ENCODE assay signal across 8 mouse cellular contexts in the genomic region with DNA sequence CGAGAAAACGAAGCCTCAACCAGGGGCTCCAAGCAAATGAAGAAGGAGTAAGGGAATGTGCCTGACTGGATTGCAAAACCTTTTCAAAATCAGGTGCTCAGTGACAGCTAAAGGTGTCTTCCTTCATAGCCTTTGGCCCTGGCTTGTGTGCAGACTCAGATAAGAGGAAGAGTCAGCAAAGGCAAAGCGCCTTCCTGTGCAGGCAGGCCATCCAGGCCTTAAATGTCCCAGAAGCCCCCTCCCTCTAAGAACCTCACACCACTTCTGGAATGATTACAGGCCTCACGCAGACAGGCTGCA. TPM values are rescaled to one million over a fixed set of nuclear protein-coding genes. Genes with fewer than 3 reads are reported as not detected.
DNase-seq lines count a peak whose midpoint lies in the region; ATAC-seq and TF ChIP-seq lines count a peak whose summit lies in the region.

No protein-coding gene starts in this region.

- WGBS in heart, embryonic 10.5 days: 9% methylated on average over 4 of the region's 4 CpGs
- WGBS in liver, adult 2 months: 3% methylated on average over 4 of the region's 4 CpGs
- WGBS in stomach, embryonic 14.5 days: 5% methylated on average over 4 of the region's 4 CpGs

- TF ChIP-seq POLR2A in liver, adult 2 months (IDR thresholded peaks at IDR 0.05; ENCODE audit: extremely low read depth, insufficient read depth, low read length): no peak

- peak; percentile 30 for ATAC-seq in CD4-positive, CD25-positive, alpha-beta regulatory T cell, adult 4 months
- ATAC-seq in erythroid progenitor cell, adult 5-6 weeks (replicated peaks; ENCODE audit: low FRiP score, poor library complexity, severe bottlenecking): peak; percentile 65
- ATAC-seq in stomach, embryonic 14.5 days (ENCODE audit: insufficient number of reproducible peaks, insufficient read depth, low FRiP score, low read depth): no peak

- H3K4me3 ChIP-seq in heart, embryonic 10.5 days: peak overlapping the region; percentile 80
- peak overlapping the region; percentile 89 for H3K4me3 ChIP-seq in liver, adult 2 months (ENCODE audit: insufficient read depth, low read depth, low read length)
- peak overlapping the region; percentile 78 for H3K4me3 ChIP-seq in stomach, embryonic 14.5 days (ENCODE audit: low read depth, low read length)

- H3K9ac ChIP-seq in liver, adult 2 months (ENCODE audit: low read depth, low read length): peak overlapping the region; percentile 88
- H3K9ac ChIP-seq in stomach, embryonic 14.5 days (replicated peaks; ENCODE audit: low read depth, low read length): peak overlapping the region; percentile 66

- H3K9me3 ChIP-seq in heart, embryonic 10.5 days: no peaks in the 10 kb centered on the region
- H3K9me3 ChIP-seq in stomach, embryonic 14.5 days (ENCODE audit: control insufficient read depth, low read depth, low read length): no peaks in the 10 kb centered on the region

- DNase-seq in heart, embryonic 10.5 days (ENCODE audit: low spot score): peak; percentile 80
- DNase-seq in heart, adult 9 months (ENCODE audit: low spot score in 2 of 2): no peak
- DNase-seq in liver, adult 2 months (ENCODE audit: extremely low read depth, low read depth, low spot score): peak; percentile 75
- DNase-seq in urinary bladder, postnatal 36 days (ENCODE audit: low spot score in 2 of 2): no peak
- no peak for DNase-seq in right cerebral cortex, postnatal 10 days (ENCODE audit: low spot score in 2 of 2)

- no peaks in the 10 kb centered on the region for H3K36me3 ChIP-seq in heart, embryonic 10.5 days
- no peaks in the 10 kb centered on the region for H3K36me3 ChIP-seq in liver, adult 2 months (ENCODE audit: control insufficient read depth, insufficient read depth, low read length)
- no peaks in the 10 kb centered on the region for H3K36me3 ChIP-seq in stomach, embryonic 14.5 days (ENCODE audit: control insufficient read depth, insufficient read depth, low read length)

- H3K4me2 ChIP-seq in stomach, embryonic 14.5 days (replicated peaks; ENCODE audit: low read depth, low read length): peak overlapping the region; percentile 76

- H3K79me2 ChIP-seq in liver, adult 2 months (ENCODE audit: control insufficient read depth, insufficient read depth, low read length): peaks cover 13% of the 10 kb centered on the region; the same call in 1 of the 2 replicates

- peak overlapping the region; percentile 95 for H3K27ac ChIP-seq in heart, embryonic 10.5 days
- peak overlapping the region; percentile 59 for H3K27ac ChIP-seq in liver, adult 2 months (replicated peaks; ENCODE audit: insufficient read depth, low read depth, low read length)
- peak overlapping the region; percentile 87; the same call in 1 of the 2 replicates for H3K27ac ChIP-seq in stomach, embryonic 14.5 days (ENCODE audit: low read length)

- peaks cover 17% of the 10 kb centered on the region for H3K4me1 ChIP-seq in heart, embryonic 10.5 days
- peaks cover 10% of the 10 kb centered on the region; the same call in 1 of the 2 replicates for H3K4me1 ChIP-seq in liver, adult 2 months (ENCODE audit: control insufficient read depth, insufficient read depth, low read length)
- no peaks in the 10 kb centered on the region for H3K4me1 ChIP-seq in stomach, embryonic 14.5 days (ENCODE audit: control insufficient read depth, insufficient read depth, low read length)

- no peak for TF ChIP-seq CTCF in liver, adult 2 months (IDR thresholded peaks at IDR 0.05; ENCODE audit: low read depth, low read length)

- no peaks in the 10 kb centered on the region for H3K27me3 ChIP-seq in heart, embryonic 10.5 days (ENCODE audit: insufficient read depth, poor library complexity, severe bottlenecking)
- H3K27me3 ChIP-seq in liver, adult 2 months (ENCODE audit: control insufficient read depth, insufficient read depth, low read length): no peaks in the 10 kb centered on the region
- H3K27me3 ChIP-seq in stomach, embryonic 14.5 days (ENCODE audit: control insufficient read depth, insufficient read depth, low read length): no peaks in the 10 kb centered on the region

RNA-seq across cellular contexts. Expression of gene Dennd1a, which starts 0.8 kb away (rescaled TPM):
- 12.1 and 14.8 TPM in 2 replicates for polyA plus RNA-seq in heart, embryonic 10.5 days (2016; fragmentation: Nextera tagmentation; extraction: Ambion mirVana)
- polyA plus RNA-seq in CD4-positive, CD25-positive, alpha-beta regulatory T cell, adult 4 months (2017; shearing (Covaris generic)): 10 to 100 TPM; 10.9 to 19.5 TPM
- total RNA-seq in erythroid progenitor cell, adult 5-6 weeks (2015; ENCODE audit: low replicate concordance): 34.8 and 48.7 TPM in 2 replicates
- total RNA-seq in erythroid progenitor cell, adult 5-6 weeks (2017; ENCODE audit: low replicate concordance): 30.4 and 52.1 TPM in 2 replicates
- total RNA-seq in liver, adult 2 months (2014; rRNA removed): 14.5 and 15.2 TPM in 2 replicates
- 11.2 and 13.0 TPM in 2 replicates for polyA plus RNA-seq in liver, adult 2 months (2012; rRNA removed)
- 12.2 and 13.7 TPM in 2 replicates for polyA plus RNA-seq in stomach, embryonic 14.5 days (2014; fragmentation: Nextera tagmentation; extraction: Ambion mirVana)

RNA-seq across cellular contexts. Expression of gene Lhx2, which starts 52.7 kb away (rescaled TPM):
- polyA plus RNA-seq in heart, embryonic 10.5 days (2016; fragmentation: Nextera tagmentation; extraction: Ambion mirVana): 0.58 and 6.0 TPM in 2 replicates
- not detected for polyA plus RNA-seq in CD4-positive, CD25-positive, alpha-beta regulatory T cell, adult 4 months (2017; shearing (Covaris generic))
- total RNA-seq in erythroid progenitor cell, adult 5-6 weeks (2015; ENCODE audit: low replicate concordance): not detected in 2 replicates
- not detected in 2 replicates for total RNA-seq in erythroid progenitor cell, adult 5-6 weeks (2017; ENCODE audit: low replicate concordance)
- total RNA-seq in liver, adult 2 months (2014; rRNA removed): 1.3 and 3.6 TPM in 2 replicates
- 4.6 and 5.4 TPM in 2 replicates for polyA plus RNA-seq in liver, adult 2 months (2012; rRNA removed)
- polyA plus RNA-seq in stomach, embryonic 14.5 days (2014; fragmentation: Nextera tagmentation; extraction: Ambion mirVana): not detected in 2 replicates

Comparison
In these comparisons a context has a peak if more than half of its experiments do, and no peak if none do; other contexts are left out.
1. DNase-seq: peak in heart, embryonic 10.5 days (single experiment) and liver, adult 2 months (single experiment); none in heart, adult 9 months (0 of 2), urinary bladder, postnatal 36 days (0 of 2) and right cerebral cortex, postnatal 10 days (0 of 2).
2. Peak in every context shown above with its lines, with median percentiles within 50 percentile points of each other: H3K27ac ChIP-seq and H3K4me3 ChIP-seq.